Mouse (Mus musculus) kidney, adult 2 months (tissue): ENCODE results near the gene Bik. TPM values are rescaled to one million over a fixed set of nuclear protein-coding genes. Genes with fewer than 3 reads are reported as not detected.

Source experiments
- DNase-seq: peaks from one replicate; pipeline ENCODE4 v3.0.0; 2021
- H3K27ac ChIP-seq: fragments of 200-500 bp; 2 replicates; pipeline ENCODE4 v1.5.1; 2012; ENCODE audit warnings: low read depth, low read length, control low read depth, inconsistent platforms; ENCODE audit not compliant: insufficient read depth
- H3K27me3 ChIP-seq: fragments of 200-500 bp; replicated peaks from 2 replicates; pipeline ENCODE4 v1.6.1; 2012; ENCODE audit warnings: mild to moderate bottlenecking, moderate library complexity, low read length, inconsistent platforms; ENCODE audit not compliant: control insufficient read depth, insufficient read depth
- H3K36me3 ChIP-seq: fragments of 200-500 bp; 2 replicates; pipeline ENCODE4 v1.6.1; 2012; ENCODE audit warnings: mild to moderate bottlenecking, moderate library complexity, low read length, inconsistent platforms; ENCODE audit not compliant: control insufficient read depth, insufficient read depth
- H3K4me1 ChIP-seq: fragments of 200-500 bp; 2 replicates; pipeline ENCODE4 v1.6.1; 2011; ENCODE audit warnings: low read length; ENCODE audit not compliant: control insufficient read depth, insufficient read depth
- H3K4me3 ChIP-seq: fragments of 200-500 bp; 2 replicates; pipeline ENCODE4 v1.5.1; 2011; ENCODE audit warnings: mild to moderate bottlenecking, low read depth, low read length, control low read depth; ENCODE audit not compliant: insufficient read depth
- CTCF ChIP-seq: fragments of 200-500 bp; conservative IDR thresholded peaks from 2 replicates; pipeline ENCODE4 v1.5.1; 2011; ENCODE audit warnings: low read depth, mild to moderate bottlenecking, control low read depth, low read length, moderate library complexity, mixed read lengths; ENCODE audit not compliant: insufficient read depth, insufficient read length
- POLR2A ChIP-seq: fragments of 200-500 bp; IDR thresholded peaks from one replicate; pipeline ENCODE4 v1.6.1; 2011; ENCODE audit warnings: low read depth, low read length, control low read depth
- WGBS: fragments of 180-500 bp; shearing (Covaris S2); methylation state at CpG from one replicate; pipeline ENCODE4 v1.1.7; 2018; 5-methylcytosine and 5-hydroxymethylcytosine counted together
- polyA plus RNA-seq: library from polyadenylated mRNA; depleted of rRNA; stranded (reverse); fragments of >200 nt; gene quantifications from 2 replicates; pipeline ENCODE4 v1.2.3, GENCODE M21; 2012; rRNA removed

The Bik gene
- 18.9 and 20.8 TPM in 2 replicates for polyA plus RNA-seq

DNA sequence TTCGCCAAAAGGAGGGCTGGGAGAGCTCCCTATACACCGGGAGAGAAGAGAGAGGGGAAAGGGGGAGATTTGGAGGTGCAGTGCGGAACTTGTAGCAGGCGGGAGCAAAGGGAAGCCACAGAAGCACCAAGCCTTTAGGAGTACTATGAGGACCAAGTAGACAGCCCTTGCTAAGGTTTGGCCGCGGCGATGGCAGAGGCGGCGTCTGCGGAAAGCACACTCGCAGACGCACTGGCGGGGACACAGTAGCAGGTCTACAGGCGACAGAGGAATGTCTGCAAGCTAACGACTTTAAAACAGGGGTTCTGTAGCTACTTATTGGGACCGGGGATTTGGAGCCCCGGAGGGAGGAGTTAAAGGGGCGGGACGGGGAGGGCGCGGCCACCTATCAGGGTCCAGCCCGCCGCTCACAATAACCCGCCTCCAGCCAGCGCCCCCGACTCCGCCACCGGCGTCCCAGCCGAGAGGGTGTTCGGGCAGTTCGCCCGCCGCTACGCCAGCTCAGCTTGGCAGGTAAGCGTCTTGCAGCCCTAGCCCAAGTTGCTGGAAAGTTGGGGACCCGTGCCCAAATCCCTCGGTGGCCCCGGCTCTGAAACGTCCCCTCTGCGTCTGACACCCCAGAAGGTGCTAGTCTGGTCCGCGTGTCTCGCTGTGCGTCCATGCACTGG lies at the start of gene Bik:
TSS of gene Bik (plus strand) at position 439 of the 668 bp plus-strand sequence.
- under 1% methylated on average over 45 of the region's 45 CpGs for WGBS
- TF ChIP-seq POLR2A, result peak; percentile 59
- TF ChIP-seq CTCF, result no peak
- Histone ChIP-seq H3K36me3 (no peaks in the 10 kb centered on the region), H3K4me1 (peaks cover 27% of the 10 kb centered on the region), H3K27ac (peak within 1 kb of the TSS; percentile 47), H3K27me3 (no peaks in the 10 kb centered on the region), H3K4me3 (peak within 1 kb of the TSS; percentile 83)
- DNase-seq, result peak; percentile 80

DNA sequence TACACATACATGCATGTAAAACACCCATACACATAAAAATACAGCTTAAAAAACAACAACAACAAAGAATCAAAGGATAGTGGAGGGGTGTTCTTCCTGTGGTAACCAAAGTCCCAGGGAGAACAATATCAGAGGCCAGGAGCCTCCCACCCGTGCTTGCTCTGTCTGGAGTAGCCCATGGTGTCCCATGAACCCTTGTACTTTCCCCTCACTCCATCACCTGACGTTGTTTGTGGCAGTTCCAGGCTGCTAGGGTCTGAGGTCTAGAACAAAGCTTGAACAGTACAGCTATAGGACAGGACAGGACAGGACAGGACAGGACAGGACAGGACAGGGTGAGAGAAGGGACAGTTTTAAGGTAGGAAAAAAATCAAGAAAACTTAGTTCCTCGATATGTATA lies 48.6 kb upstream of the Bik start:
- no peak overlapping the region for H3K27ac ChIP-seq
- WGBS, result 69% methylated on average over 3 of the region's 3 CpGs
- peak; percentile 66 for DNase-seq
- H3K27me3 ChIP-seq, result no peaks in the 10 kb centered on the region
- H3K36me3 ChIP-seq, result no peaks in the 10 kb centered on the region
- TF ChIP-seq POLR2A (no peak), CTCF (no peak)
- H3K4me3 ChIP-seq, result no peak overlapping the region
- H3K4me1 ChIP-seq, result no peaks in the 10 kb centered on the region; the same call in 1 of the 2 replicates

DNA sequence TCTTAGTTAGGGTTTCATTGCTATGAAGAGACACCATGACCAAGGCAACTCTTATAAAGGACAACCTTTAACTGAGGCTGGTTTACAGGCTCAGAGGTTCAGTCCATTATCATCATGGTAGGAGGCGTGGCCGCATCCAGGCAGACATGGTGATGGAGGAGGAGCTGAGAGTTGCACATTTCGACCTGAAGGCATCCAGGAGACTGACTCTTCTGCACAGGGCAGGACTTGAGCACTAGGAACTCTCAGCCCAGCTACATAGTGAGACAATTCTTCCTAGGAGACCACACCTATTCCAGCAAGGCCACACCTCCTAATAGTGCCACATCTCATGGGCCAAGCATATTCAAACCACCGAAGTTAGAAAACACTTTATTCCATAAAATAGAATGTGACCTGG lies 46.8 kb upstream of the Bik start:
- Histone ChIP-seq H3K27me3 (no peaks in the 10 kb centered on the region), H3K4me3 (no peak overlapping the region), H3K4me1 (no peaks in the 10 kb centered on the region), H3K36me3 (no peaks in the 10 kb centered on the region), H3K27ac (no peak overlapping the region)
- WGBS, result 95% methylated on average over 4 of the region's 4 CpGs
- no peak for DNase-seq
- no peak for TF ChIP-seq CTCF
- TF ChIP-seq POLR2A, result no peak

DNA sequence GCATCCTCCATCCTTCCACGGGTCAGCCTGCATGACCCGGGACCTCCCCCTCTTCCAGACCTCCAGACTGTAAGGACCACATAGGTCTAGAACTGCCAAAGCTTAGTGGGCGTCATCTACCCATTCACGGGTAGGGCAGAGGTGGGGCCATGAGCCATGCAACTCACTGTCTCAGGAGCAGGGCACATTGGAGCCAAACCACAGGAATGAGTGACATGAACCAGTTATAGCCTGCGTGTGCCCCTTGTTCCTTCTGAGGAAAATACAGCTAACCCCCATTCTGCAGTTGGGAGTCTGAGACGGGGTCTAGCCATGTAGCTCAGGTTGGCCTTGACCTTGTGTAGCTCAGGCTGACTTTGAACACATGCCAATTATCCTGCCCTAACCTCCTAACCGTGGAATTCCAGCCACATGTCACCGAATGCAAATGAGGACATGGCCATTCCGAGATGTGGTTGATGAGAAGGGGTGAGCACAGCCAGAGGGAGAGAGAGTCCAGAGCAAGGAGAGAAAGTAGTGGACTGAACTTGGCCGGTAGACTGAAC lies 45.4 kb upstream of the Bik start:
- H3K4me3 ChIP-seq, result no peak overlapping the region
- no peak overlapping the region for H3K27ac ChIP-seq
- H3K4me1 ChIP-seq, result no peaks in the 10 kb centered on the region
- no peak for TF ChIP-seq CTCF
- no peak for TF ChIP-seq POLR2A
- WGBS, result 58% methylated on average over 10 of the region's 10 CpGs
- DNase-seq, result peak; percentile 56
- no peaks in the 10 kb centered on the region for H3K36me3 ChIP-seq
- no peaks in the 10 kb centered on the region for H3K27me3 ChIP-seq

DNA sequence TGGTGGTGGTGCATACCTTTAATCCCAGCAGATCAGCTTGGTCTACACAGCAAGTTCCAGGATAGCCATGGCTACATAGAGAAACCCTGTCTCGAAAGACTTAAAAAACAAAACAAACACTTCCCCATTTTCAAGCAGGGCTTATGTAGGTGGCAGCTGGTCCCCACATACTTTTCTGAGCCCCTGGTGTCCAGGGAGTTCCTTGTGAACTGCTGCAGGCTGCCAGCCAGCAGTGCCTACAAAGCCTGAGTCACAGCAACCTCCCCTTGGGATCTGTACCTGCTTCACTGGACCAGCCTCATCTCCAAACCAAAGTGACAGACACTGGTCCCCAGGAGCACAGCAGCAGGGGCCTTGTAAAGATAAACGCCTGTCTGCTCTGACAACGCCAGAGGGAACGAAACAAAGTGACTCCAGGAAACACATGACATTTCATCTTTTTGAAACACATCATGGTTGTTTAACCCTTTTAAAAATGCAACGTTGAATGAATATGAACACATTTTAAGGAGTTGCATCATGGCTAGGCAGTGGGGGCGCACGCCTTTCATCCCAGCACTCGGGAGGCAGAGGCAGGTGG lies 43.9 kb upstream of the Bik start:
- Histone ChIP-seq H3K27ac (no peak overlapping the region), H3K4me3 (no peak overlapping the region), H3K4me1 (no peaks in the 10 kb centered on the region), H3K36me3 (no peaks in the 10 kb centered on the region), H3K27me3 (no peaks in the 10 kb centered on the region)
- no peak for DNase-seq
- WGBS, result 90% methylated on average over 8 of the region's 8 CpGs
- TF ChIP-seq POLR2A, result no peak
- TF ChIP-seq CTCF, result no peak

DNA sequence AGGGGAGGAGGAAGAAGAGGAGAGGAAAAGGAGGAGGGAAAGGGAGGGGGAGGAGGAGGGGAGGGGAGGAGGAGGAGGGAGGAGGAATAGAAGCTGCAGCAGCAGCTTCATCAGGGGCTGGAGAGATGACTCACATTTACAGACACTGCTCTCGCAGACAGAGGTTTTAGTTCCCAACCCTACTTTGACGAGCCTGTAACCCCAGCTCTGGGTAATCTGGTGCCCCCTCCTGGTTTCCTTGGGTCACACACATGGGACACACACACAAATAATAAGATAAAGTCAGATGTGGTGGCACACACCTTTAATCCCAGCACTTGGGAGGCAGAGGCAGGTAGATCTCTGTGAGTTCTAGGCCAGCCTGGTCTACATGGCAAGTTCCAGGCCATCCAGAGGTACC lies 43.2 kb upstream of the Bik start:
- Histone ChIP-seq H3K27me3 (no peaks in the 10 kb centered on the region), H3K4me3 (no peak overlapping the region), H3K27ac (no peak overlapping the region), H3K36me3 (no peaks in the 10 kb centered on the region), H3K4me1 (no peaks in the 10 kb centered on the region)
- TF ChIP-seq POLR2A, result no peak
- peak; percentile 60 for TF ChIP-seq CTCF
- peak; percentile 48 for DNase-seq
- 53% methylated on average over 2 of the region's 2 CpGs for WGBS

DNA sequence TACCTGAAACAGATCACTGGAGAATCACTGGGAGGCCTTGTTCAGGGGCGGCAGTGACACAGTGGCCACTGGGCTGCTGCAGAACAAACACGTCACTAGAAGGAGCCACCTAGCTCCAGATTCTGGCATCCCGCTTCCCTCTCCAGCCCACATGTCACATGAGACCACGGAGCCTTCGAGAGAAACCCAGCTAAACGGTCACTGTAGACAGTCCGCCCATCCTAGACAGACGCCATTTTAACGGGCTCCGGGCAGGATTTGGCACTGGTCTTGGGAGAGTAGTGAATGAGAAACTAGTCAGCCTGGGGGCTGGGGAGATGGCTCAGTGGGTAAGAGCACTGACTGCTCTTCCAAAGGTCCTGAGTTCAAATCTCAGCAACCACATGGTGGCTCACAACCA lies 42.4 kb upstream of the Bik start:
- TF ChIP-seq CTCF, result no peak
- WGBS, result 92% methylated on average over 10 of the region's 10 CpGs
- Histone ChIP-seq H3K27ac (no peak overlapping the region), H3K27me3 (no peaks in the 10 kb centered on the region), H3K36me3 (no peaks in the 10 kb centered on the region), H3K4me1 (no peaks in the 10 kb centered on the region), H3K4me3 (no peak overlapping the region)
- DNase-seq, result no peak
